Mouse (Mus musculus): ENCODE data around the gene Zfp219. TPM values are rescaled to one million over a fixed set of nuclear protein-coding genes. Genes with fewer than 3 reads are reported as not detected.
A peak's percentile ranks its signal among the peaks of the same experiment; 100 is the strongest.

The Zfp219 gene
- total RNA-seq, 1 experiment from 2014 or later = 5.1 TPM

- ATAC-seq (ENCODE audit: extremely low read depth, insufficient number of reproducible peaks, low FRiP score, poor library complexity, severe bottlenecking) = peak; percentile 83
Measured at GRCm38 (mm10) chr14:52019590-52020340, 768 bp downstream of the Zfp219 start.

- peak; percentile 38 for ATAC-seq (ENCODE audit: extremely low read depth, insufficient number of reproducible peaks, low FRiP score, poor library complexity, severe bottlenecking)
Measured at GRCm38 (mm10) chr14:52019051-52019589, 1.4 kb downstream of the Zfp219 start.

- ATAC-seq (ENCODE audit: extremely low read depth, insufficient number of reproducible peaks, low FRiP score, poor library complexity, severe bottlenecking) = no peak
Measured at GRCm38 (mm10) chr14:52018248-52019050, 2.1 kb downstream of the Zfp219 start.

- no peak for ATAC-seq (ENCODE audit: extremely low read depth, insufficient number of reproducible peaks, low FRiP score, poor library complexity, severe bottlenecking)
Measured at GRCm38 (mm10) chr14:52017662-52018061, 2.9 kb downstream of the Zfp219 start.

- no peak for ATAC-seq (ENCODE audit: extremely low read depth, insufficient number of reproducible peaks, low FRiP score, poor library complexity, severe bottlenecking)
Measured at GRCm38 (mm10) chr14:52016625-52017405, 3.7 kb downstream of the Zfp219 start.

GRCm38 (mm10) chr14:52015445-52016100 is 5.0 kb downstream of the Zfp219 start, which contains the start of gene Tmem253:
Tmem253 (plus strand) TSS chr14:52015658.
- ATAC-seq (ENCODE audit: extremely low read depth, insufficient number of reproducible peaks, low FRiP score, poor library complexity, severe bottlenecking) = no peak

- no peak for ATAC-seq (ENCODE audit: extremely low read depth, insufficient number of reproducible peaks, low FRiP score, poor library complexity, severe bottlenecking)
Measured at GRCm38 (mm10) chr14:52014761-52015311, 5.7 kb downstream of the Zfp219 start.

GRCm38 (mm10) chr14:52014271-52014760 is 6.2 kb downstream of the Zfp219 start:
- ATAC-seq (ENCODE audit: extremely low read depth, insufficient number of reproducible peaks, low FRiP score, poor library complexity, severe bottlenecking) = no peak

GRCm38 (mm10) chr14:52013771-52014219 is 6.7 kb downstream of the Zfp219 start:
- ATAC-seq (ENCODE audit: extremely low read depth, insufficient number of reproducible peaks, low FRiP score, poor library complexity, severe bottlenecking) = no peak

GRCm38 (mm10) chr14:52013021-52013610 is 7.4 kb downstream of the Zfp219 start:
- no peak for ATAC-seq (ENCODE audit: extremely low read depth, insufficient number of reproducible peaks, low FRiP score, poor library complexity, severe bottlenecking)

- no peak for ATAC-seq (ENCODE audit: extremely low read depth, insufficient number of reproducible peaks, low FRiP score, poor library complexity, severe bottlenecking)
Measured at GRCm38 (mm10) chr14:52012553-52012952, 8.0 kb downstream of the Zfp219 start.

GRCm38 (mm10) chr14:52012085-52012484 is 8.4 kb downstream of the Zfp219 start:
- no peak for ATAC-seq (ENCODE audit: extremely low read depth, insufficient number of reproducible peaks, low FRiP score, poor library complexity, severe bottlenecking)

GRCm38 (mm10) chr14:52011683-52012082 is 8.8 kb downstream of the Zfp219 start:
- no peak for ATAC-seq (ENCODE audit: extremely low read depth, insufficient number of reproducible peaks, low FRiP score, poor library complexity, severe bottlenecking)

GRCm38 (mm10) chr14:52010446-52011111 is 10.0 kb downstream of the Zfp219 start:
- ATAC-seq (ENCODE audit: extremely low read depth, insufficient number of reproducible peaks, low FRiP score, poor library complexity, severe bottlenecking) = no peak

- ATAC-seq (ENCODE audit: extremely low read depth, insufficient number of reproducible peaks, low FRiP score, poor library complexity, severe bottlenecking) = no peak
Measured at GRCm38 (mm10) chr14:52009841-52010240, 10.7 kb downstream of the Zfp219 start.

- no peak for ATAC-seq (ENCODE audit: extremely low read depth, insufficient number of reproducible peaks, low FRiP score, poor library complexity, severe bottlenecking)
Measured at GRCm38 (mm10) chr14:52009361-52009760, 11.2 kb downstream of the Zfp219 start.
